ENCODE assay signal across 9 mouse cellular contexts in the genomic region with DNA sequence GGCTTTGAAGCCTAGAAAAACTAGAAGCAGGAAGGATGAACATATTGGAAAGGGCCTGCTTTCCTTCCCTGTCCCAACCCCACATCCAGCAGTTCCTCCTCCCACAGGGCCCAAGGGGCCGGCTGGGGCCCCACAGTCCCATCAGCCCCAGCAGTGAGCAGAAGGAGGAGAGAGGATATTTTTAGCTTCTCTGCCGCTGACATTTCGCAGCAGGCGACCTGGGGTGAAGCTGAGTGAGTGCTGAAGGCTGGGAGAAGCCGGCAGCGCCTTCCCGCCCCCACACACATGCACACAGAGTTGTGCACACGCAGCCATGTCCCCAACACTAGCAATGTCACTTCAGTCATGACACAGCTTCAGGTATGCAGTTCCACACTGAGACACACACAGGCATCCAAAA. TPM values are rescaled to one million over a fixed set of nuclear protein-coding genes. Genes with fewer than 3 reads are reported as not detected.
DNase-seq lines count a peak whose midpoint lies in the region; ATAC-seq lines count a peak whose summit lies in the region.
"Had no signal": no experiment of that assay in that cellular context is flagged by ENCODE, and none has a peak within 500 bp of the region (broad histone marks: within the 10 kb centered on the region; RNA-seq: fewer than 3 reads in every experiment).

No protein-coding gene starts in this region.

- H3K79me2 ChIP-seq in macrophage (ENCODE audit: inconsistent target) = no peaks in the 10 kb centered on the region

- H3K36me3 ChIP-seq in hindbrain, embryonic 12.5 days = no peaks in the 10 kb centered on the region
- H3K36me3 ChIP-seq in hindbrain, embryonic 11.5 days (ENCODE audit: control insufficient read depth, insufficient read depth, low read length) = no peaks in the 10 kb centered on the region
- no peaks in the 10 kb centered on the region for H3K36me3 ChIP-seq in embryonic facial prominence, embryonic 14.5 days (ENCODE audit: control insufficient read depth, insufficient read depth, low read length)
- no peaks in the 10 kb centered on the region for H3K36me3 ChIP-seq in intestine, embryonic 14.5 days (ENCODE audit: control insufficient read depth, insufficient read depth, low read length)
- H3K36me3 ChIP-seq in macrophage (ENCODE audit: inconsistent target) = no peaks in the 10 kb centered on the region

- peaks cover 75% of the 10 kb centered on the region for H3K4me1 ChIP-seq in hindbrain, embryonic 12.5 days
- peaks cover 18% of the 10 kb centered on the region for H3K4me1 ChIP-seq in hindbrain, embryonic 11.5 days (replicated peaks; ENCODE audit: control insufficient read depth, insufficient read depth, low read length)
- H3K4me1 ChIP-seq in embryonic facial prominence, embryonic 14.5 days (ENCODE audit: control insufficient read depth, insufficient read depth, low read length) = peaks cover 68% of the 10 kb centered on the region
- peaks cover 87% of the 10 kb centered on the region for H3K4me1 ChIP-seq in intestine, embryonic 14.5 days (replicated peaks; ENCODE audit: control insufficient read depth, insufficient read depth, low read length)

- no peaks in the 10 kb centered on the region for H3K9me3 ChIP-seq in hindbrain, embryonic 12.5 days (replicated peaks)
- H3K9me3 ChIP-seq in hindbrain, embryonic 11.5 days (ENCODE audit: control insufficient read depth, low read length) = no peaks in the 10 kb centered on the region
- no peaks in the 10 kb centered on the region for H3K9me3 ChIP-seq in embryonic facial prominence, embryonic 14.5 days (ENCODE audit: control insufficient read depth, low read length)
- H3K9me3 ChIP-seq in intestine, embryonic 14.5 days (ENCODE audit: control insufficient read depth, low read length) = no peaks in the 10 kb centered on the region

- no peak overlapping the region for H3K4me3 ChIP-seq in hindbrain, embryonic 12.5 days
- H3K4me3 ChIP-seq in hindbrain, embryonic 11.5 days (ENCODE audit: low read depth, low read length) = no peak overlapping the region
- no peak overlapping the region for H3K4me3 ChIP-seq in embryonic facial prominence, embryonic 14.5 days (ENCODE audit: low read depth, low read length)
- H3K4me3 ChIP-seq in intestine, embryonic 14.5 days (ENCODE audit: low read depth, low read length) = no peak overlapping the region
- no peak overlapping the region for H3K4me3 ChIP-seq in macrophage (ENCODE audit: inconsistent target)

- no peak for DNase-seq in hindbrain, embryonic 11.5 days (ENCODE audit: low spot score)
- DNase-seq in embryonic facial prominence, embryonic 14.5 days (ENCODE audit: low spot score) = peak; percentile 61
- no peak for DNase-seq in intestine, embryonic 14.5 days (ENCODE audit: low spot score)
- DNase-seq in layer of hippocampus, adult 9-11 months = no peak
- no peak for DNase-seq in spleen, postnatal 10 days (ENCODE audit: low spot score in 2 of 2)
- DNase-seq in cerebellum, postnatal 36 days = no peak

- peaks cover 10% of the 10 kb centered on the region; the same call in 1 of the 2 replicates for H3K27me3 ChIP-seq in hindbrain, embryonic 12.5 days
- peaks cover 10% of the 10 kb centered on the region for H3K27me3 ChIP-seq in hindbrain, embryonic 11.5 days (ENCODE audit: control insufficient read depth, insufficient read depth, low read length)
- H3K27me3 ChIP-seq in embryonic facial prominence, embryonic 14.5 days (replicated peaks; ENCODE audit: control insufficient read depth, insufficient read depth, low read length) = no peaks in the 10 kb centered on the region
- no peaks in the 10 kb centered on the region for H3K27me3 ChIP-seq in intestine, embryonic 14.5 days (replicated peaks; ENCODE audit: control insufficient read depth, insufficient read depth, low read length)
- H3K27me3 ChIP-seq: Patski had no signal

- WGBS in hindbrain, embryonic 12.5 days = 56% methylated on average over 8 of the region's 8 CpGs
- WGBS in hindbrain, embryonic 11.5 days = 43% methylated on average over 8 of the region's 8 CpGs
- WGBS in embryonic facial prominence, embryonic 14.5 days = 21% methylated on average over 7 of the region's 8 CpGs
- 9% methylated on average over 8 of the region's 8 CpGs for WGBS in intestine, embryonic 14.5 days
- 19% methylated on average over 8 of the region's 8 CpGs for WGBS in macrophage (ENCODE audit: missing documents)

- no peak for ATAC-seq in hindbrain, embryonic 12.5 days (ENCODE audit: low FRiP score)
- ATAC-seq in hindbrain, embryonic 11.5 days (ENCODE audit: low FRiP score) = no peak
- ATAC-seq in embryonic facial prominence, embryonic 14.5 days (ENCODE audit: low read depth) = no peak
- ATAC-seq in intestine, embryonic 14.5 days (replicated peaks; ENCODE audit: low FRiP score, low TSS enrichment, low read depth) = no peak
- ATAC-seq: Patski had no signal

- H3K4me2 ChIP-seq in hindbrain, embryonic 12.5 days (replicated peaks) = no peak overlapping the region
- no peak overlapping the region for H3K4me2 ChIP-seq in hindbrain, embryonic 11.5 days (replicated peaks; ENCODE audit: low read depth, low read length)
- 0 out of 2 replicates have a peak overlapping the region, but pooled peaks have one; percentile 8 for H3K4me2 ChIP-seq in embryonic facial prominence, embryonic 14.5 days (ENCODE audit: low read depth, low read length)
- H3K4me2 ChIP-seq in intestine, embryonic 14.5 days (ENCODE audit: low read length) = 0 out of 2 replicates have a peak overlapping the region, but pooled peaks have one; percentile 22

- H3K27ac ChIP-seq in hindbrain, embryonic 12.5 days = peak overlapping the region; percentile 0; the same call in 1 of the 2 replicates
- H3K27ac ChIP-seq in hindbrain, embryonic 11.5 days (ENCODE audit: low read depth, low read length) = no peak overlapping the region
- peak overlapping the region; percentile 62 for H3K27ac ChIP-seq in embryonic facial prominence, embryonic 14.5 days (replicated peaks; ENCODE audit: low read depth, low read length)
- H3K27ac ChIP-seq in intestine, embryonic 14.5 days (ENCODE audit: low read depth) = peak overlapping the region; percentile 92
- H3K27ac ChIP-seq in macrophage = peak overlapping the region; percentile 9; the same call in 1 of the 2 replicates

- H3K9ac ChIP-seq in hindbrain, embryonic 12.5 days = no peak overlapping the region
- no peak overlapping the region for H3K9ac ChIP-seq in hindbrain, embryonic 11.5 days (ENCODE audit: low read depth, low read length)
- no peak overlapping the region for H3K9ac ChIP-seq in embryonic facial prominence, embryonic 14.5 days (ENCODE audit: low read depth, low read length)
- H3K9ac ChIP-seq in intestine, embryonic 14.5 days (ENCODE audit: low read length) = no peak overlapping the region; the same call in 1 of the 2 replicates

RNA-seq across cellular contexts. Expression of a gene that starts 42.5 kb away (rescaled TPM):
- polyA plus RNA-seq in hindbrain, embryonic 12.5 days (2016; fragmentation: Nextera tagmentation; extraction: Ambion mirVana) = 49.0 and 49.1 TPM in 2 replicates
- polyA plus RNA-seq in hindbrain, embryonic 11.5 days (2014; fragmentation: Nextera tagmentation; extraction: Ambion mirVana) = 34.6 and 58.4 TPM in 2 replicates
- polyA plus RNA-seq in embryonic facial prominence, embryonic 14.5 days (2014; fragmentation: Nextera tagmentation; extraction: Ambion mirVana) = 83.4 and 92.4 TPM in 2 replicates
- 79.6 and 88.3 TPM in 2 replicates for polyA plus RNA-seq in intestine, embryonic 14.5 days (2014; fragmentation: Nextera tagmentation; extraction: Ambion mirVana)
- total RNA-seq in macrophage (2018; cell fraction: chromatin; rRNA removed) = 100 to 1,000 TPM in 21 of 26 experiments, 10 to 100 TPM in 5; 72.9 to 153 (median 117) TPM
- 100 to 1,000 TPM; 107 to 139 (median 117) TPM for total RNA-seq in macrophage (2018; cell fraction: cytosol; rRNA removed)
- 100 to 1,000 TPM in 13 of 26 experiments, 10 to 100 TPM in 13; 73.3 to 148 (median 98.6) TPM for total RNA-seq in macrophage (2018; cell fraction: nucleus; rRNA removed)
- polyA plus RNA-seq in macrophage (2018) = 68.1 to 117 TPM (median 91.5 TPM) in 3 replicates

Comparison
In these comparisons a context has a peak if more than half of its experiments do, and no peak if none do; other contexts are left out.
1. H3K4me2 ChIP-seq: peak in embryonic facial prominence, embryonic 14.5 days (single experiment) and intestine, embryonic 14.5 days (single experiment); none in hindbrain, embryonic 12.5 days (single experiment) and hindbrain, embryonic 11.5 days (single experiment).